Mouse (Mus musculus) erythroblast, embryonic 14.5 days (primary cell): ENCODE results near the gene Mlxipl.

Source experiments
- GATA1 ChIP-seq: IDR thresholded peaks from 2 replicates; pipeline ENCODE4 v1.6.1; 2012; ENCODE audit warnings: low read length, inconsistent platforms, mixed read lengths
- TAL1 ChIP-seq: IDR thresholded peaks from 3 replicates; pipeline ENCODE4 v1.6.1; 2012; ENCODE audit warnings: low read length, inconsistent platforms, mixed read lengths

DNA sequence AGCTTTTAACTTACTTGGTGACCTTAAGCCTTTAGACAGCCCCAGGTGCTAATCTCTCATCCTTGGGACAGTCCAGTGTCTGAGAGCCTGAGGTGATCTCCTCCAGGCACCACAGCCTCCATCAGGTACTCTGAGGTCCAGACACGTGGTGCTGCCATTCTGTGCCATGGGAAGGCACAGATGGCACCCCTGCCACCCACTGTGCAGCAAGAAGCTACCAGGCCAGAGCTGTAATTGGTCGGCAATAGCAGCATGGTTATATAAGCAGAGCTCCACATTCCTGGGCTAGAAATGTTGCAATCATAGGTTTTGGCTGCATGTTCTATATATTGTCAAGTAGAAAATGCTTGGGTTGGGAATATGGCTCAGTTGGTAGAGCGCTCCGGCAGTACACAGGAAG, 89.3 kb downstream of the Mlxipl start:
- TF ChIP-seq GATA1, result no peak
- no peak for TF ChIP-seq TAL1
